Mouse (Mus musculus) limb, embryonic 12.5 days (tissue): ENCODE measurements around the gene Foxn3. TPM values are rescaled to one million over a fixed set of nuclear protein-coding genes. Genes with fewer than 3 reads are reported as not detected.
A peak's percentile ranks its signal among the peaks of the same experiment; 100 is the strongest.

Experiments
- ATAC-seq: fragments of 200-750 bp; cut with Nextera tagmentation; 2 replicates; pipeline ENCODE4 v1.8.0; 2017; ENCODE audit warnings: low read depth, moderate TSS enrichment; ENCODE audit not compliant: insufficient number of reproducible peaks, insufficient read depth, low FRiP score, low TSS enrichment
- H3K27ac ChIP-seq: fragments of 300-500 bp; sonication (generic); 2 replicates; pipeline ENCODE4 v1.5.1; 2016; ENCODE audit warnings: mild to moderate bottlenecking, moderate library complexity
- H3K27me3 ChIP-seq: fragments of 300-500 bp; sonication (generic); 2 replicates; pipeline ENCODE4 v1.6.1; 2016; ENCODE audit warnings: mild to moderate bottlenecking, moderate library complexity
- H3K36me3 ChIP-seq: fragments of 300-500 bp; sonication (generic); 2 replicates; pipeline ENCODE4 v1.6.1; 2016; ENCODE audit warnings: mild to moderate bottlenecking, moderate library complexity
- H3K4me1 ChIP-seq: fragments of 300-500 bp; sonication (generic); replicated peaks from 2 replicates; pipeline ENCODE4 v1.6.1; 2016
- H3K4me2 ChIP-seq: fragments of 300-500 bp; sonication (generic); 2 replicates; pipeline ENCODE4 v1.6.1; 2016; ENCODE audit warnings: mild to moderate bottlenecking, moderate library complexity
- H3K4me3 ChIP-seq: fragments of 300-500 bp; sonication (generic); replicated peaks from 2 replicates; pipeline ENCODE4 v1.5.1; 2016; ENCODE audit warnings: mild to moderate bottlenecking
- H3K9ac ChIP-seq: fragments of 300-500 bp; sonication (generic); replicated peaks from 2 replicates; pipeline ENCODE4 v1.6.1; 2016; ENCODE audit warnings: mild to moderate bottlenecking, moderate library complexity
- H3K9me3 ChIP-seq: fragments of 300-500 bp; sonication (generic); 2 replicates; pipeline ENCODE4 v1.6.1; 2016; ENCODE audit warnings: mild to moderate bottlenecking, moderate library complexity
- WGBS: fragments of 180-500 bp; shearing (Covaris S2); methylation state at CpG from one replicate; pipeline ENCODE4 v1.1.7; 2016; 5-methylcytosine and 5-hydroxymethylcytosine counted together
- polyA plus RNA-seq: library from polyadenylated mRNA; unstranded; fragments of >200 nt; fragmentation: Nextera tagmentation; extraction: Ambion mirVana; gene quantifications from 2 replicates; pipeline ENCODE4 v1.2.1, GENCODE M21; 2016

The Foxn3 gene
- polyA plus RNA-seq, result 110 and 115 TPM in 2 replicates

DNA sequence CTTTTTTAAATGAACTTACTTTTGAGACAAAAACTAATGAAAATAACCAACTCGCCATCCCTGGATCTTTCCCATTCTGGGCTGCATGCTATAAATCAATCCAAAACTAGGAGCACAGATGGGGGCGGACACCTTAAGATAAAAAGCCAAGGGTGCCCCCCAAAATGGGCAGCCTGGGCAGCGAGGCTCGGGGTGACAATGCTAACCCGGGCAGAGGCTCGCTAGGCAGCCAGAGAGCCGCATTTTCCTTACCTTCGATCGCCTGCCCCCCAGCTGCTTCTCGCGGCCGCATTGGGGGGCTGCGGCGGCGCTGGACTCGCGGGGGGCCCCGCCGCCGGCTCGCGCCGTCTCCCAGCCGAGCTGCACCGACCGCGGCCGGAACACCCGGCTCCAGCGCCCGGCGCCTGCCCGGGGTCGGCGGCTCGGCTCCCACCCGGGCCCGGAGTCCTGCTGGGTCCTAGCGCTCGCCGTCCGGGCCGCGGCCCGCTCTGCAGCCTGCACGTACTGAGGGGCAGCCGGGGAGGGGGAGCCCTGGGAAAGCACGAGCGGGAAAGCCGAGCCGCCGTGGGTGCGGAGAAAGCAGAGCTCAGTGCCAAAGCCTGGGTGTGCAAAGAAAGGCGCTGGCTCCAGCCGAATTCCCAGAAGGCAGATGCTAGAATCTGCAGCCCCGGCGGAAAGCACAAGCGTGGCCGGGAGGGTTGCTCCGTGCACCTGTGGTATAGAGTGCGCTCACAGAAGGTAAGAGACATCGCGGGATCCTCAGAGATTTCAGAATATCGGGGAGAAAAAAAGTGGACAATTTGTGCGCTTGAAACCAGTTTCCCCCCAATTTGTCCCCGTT, at the start of gene Foxn3:
TSS of gene Foxn3 (minus strand) at position 364 of the 841 bp plus-strand sequence.
- Histone ChIP-seq H3K9me3 (no peaks in the 10 kb centered on the region), H3K4me2 (peak within 1 kb of the TSS; percentile 65), H3K27me3 (0 out of 2 replicates have a peak, but pooled peaks cover 2% of the 10 kb centered on the region), H3K4me1 (peaks cover 32% of the 10 kb centered on the region), H3K4me3 (peak within 1 kb of the TSS; percentile 78), H3K27ac (peak within 1 kb of the TSS; percentile 89), H3K36me3 (no peaks in the 10 kb centered on the region), H3K9ac (peak within 1 kb of the TSS; percentile 90)
- WGBS, result under 1% methylated on average over 66 of the region's 66 CpGs
- peak; percentile 85 for ATAC-seq

DNA sequence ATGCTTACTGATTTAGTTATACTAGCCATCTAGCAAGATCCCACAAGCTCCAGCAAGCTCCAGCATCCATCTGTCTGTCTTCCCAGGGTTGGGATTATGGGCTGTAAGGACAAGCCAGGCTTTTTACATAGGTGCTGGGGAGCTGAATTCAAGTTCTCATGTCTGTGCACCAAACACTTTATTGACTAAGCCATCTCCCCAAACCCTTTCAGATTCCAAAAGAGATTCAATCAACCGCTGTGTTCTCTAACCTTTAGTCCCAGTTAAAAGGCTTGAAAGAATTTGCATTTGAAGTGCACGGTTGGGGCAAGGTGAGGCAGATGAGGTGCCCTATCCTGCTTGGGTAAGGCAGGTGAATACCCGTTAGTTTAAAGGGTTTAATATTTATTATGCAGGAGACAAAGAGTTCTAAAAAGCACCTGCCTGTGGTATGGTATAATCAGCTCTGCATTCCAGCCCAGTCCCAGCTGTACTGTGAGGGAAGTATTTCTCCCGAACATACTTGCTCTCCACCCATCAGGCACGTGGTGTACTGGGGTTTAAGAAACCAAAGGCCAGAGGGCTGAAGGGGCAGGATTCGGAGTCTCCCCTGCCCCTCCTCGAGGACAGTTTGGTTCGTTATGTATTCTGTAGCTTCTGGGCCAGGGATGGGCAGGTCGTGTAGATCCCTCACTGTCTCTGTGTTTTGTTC, 48.9 kb upstream of the Foxn3 start:
- H3K4me1 ChIP-seq, result 0 out of 2 replicates have a peak, but pooled peaks cover 7% of the 10 kb centered on the region
- ATAC-seq, result no peak
- no peaks in the 10 kb centered on the region for H3K27me3 ChIP-seq
- no peak overlapping the region for H3K4me2 ChIP-seq
- H3K9ac ChIP-seq, result no peak overlapping the region
- no peak overlapping the region for H3K27ac ChIP-seq
- H3K36me3 ChIP-seq, result no peaks in the 10 kb centered on the region
- WGBS, result 57% methylated on average over 9 of the region's 9 CpGs
- H3K4me3 ChIP-seq, result no peak overlapping the region
- H3K9me3 ChIP-seq, result no peaks in the 10 kb centered on the region

DNA sequence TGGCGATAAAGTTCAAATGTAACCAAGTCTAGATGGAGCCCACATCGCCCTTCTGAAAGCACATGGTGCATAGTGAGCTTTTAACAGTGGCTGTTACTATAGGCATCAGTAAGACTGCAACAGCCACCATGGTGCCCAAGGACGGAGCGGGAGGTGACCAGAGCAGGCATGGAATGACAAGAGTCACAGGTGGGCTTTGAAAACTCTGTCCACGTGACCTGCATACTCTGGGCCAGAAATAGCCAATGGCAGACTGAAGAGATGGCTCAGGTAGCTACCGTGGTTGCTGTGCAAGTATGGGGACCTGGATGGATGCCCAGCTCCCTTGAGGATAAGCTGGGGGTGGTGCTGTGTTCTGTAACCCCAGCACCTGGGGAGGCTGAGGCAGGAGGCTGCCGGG, 47.5 kb upstream of the Foxn3 start:
- ATAC-seq, result no peak
- H3K9me3 ChIP-seq, result no peaks in the 10 kb centered on the region
- WGBS, result 94% methylated on average over 7 of the region's 7 CpGs

DNA sequence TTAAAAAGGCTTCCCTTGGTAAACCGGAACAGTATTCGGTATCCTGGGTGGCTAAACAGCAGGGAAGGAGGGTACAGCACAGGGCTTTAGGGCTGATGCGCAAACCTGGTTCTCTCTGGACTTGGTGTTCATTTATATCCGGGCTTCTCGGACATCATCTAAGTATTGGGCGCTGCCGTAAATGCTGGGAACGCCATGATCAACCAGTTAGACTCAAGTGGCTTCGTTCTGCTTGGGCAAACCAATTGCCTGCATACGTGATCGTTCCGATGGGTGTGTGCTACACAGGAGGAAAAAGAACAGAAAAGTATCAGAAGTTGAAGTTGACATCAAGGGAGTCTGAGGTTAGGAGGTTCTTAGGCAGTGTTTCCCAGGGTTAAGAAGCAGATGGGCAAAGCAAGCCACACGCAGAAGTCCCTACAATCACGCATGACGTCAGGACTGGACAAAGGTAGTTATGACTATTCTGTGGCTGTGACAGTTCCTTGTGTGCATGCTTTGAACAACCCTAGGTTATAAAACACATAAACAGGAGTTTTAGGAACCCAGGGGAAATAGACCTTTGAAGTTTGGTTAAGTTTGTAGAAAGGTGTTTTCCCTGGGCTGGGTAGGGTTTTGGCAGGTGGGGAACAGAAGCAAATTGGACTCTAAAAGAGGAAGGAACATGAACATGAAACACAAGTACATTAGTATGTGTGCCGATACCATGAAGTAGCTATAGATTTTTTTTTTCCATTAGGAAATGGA, 46.9 kb upstream of the Foxn3 start:
- Histone ChIP-seq H3K27ac (no peak overlapping the region), H3K9me3 (no peaks in the 10 kb centered on the region), H3K36me3 (no peaks in the 10 kb centered on the region), H3K27me3 (no peaks in the 10 kb centered on the region), H3K4me2 (no peak overlapping the region), H3K9ac (no peak overlapping the region), H3K4me3 (no peak overlapping the region), H3K4me1 (0 out of 2 replicates have a peak, but pooled peaks cover 4% of the 10 kb centered on the region)
- 94% methylated on average over 16 of the region's 16 CpGs for WGBS
- no peak for ATAC-seq

More for the DNA sequence above, 47.5 kb upstream of the Foxn3 start:
- Histone ChIP-seq H3K4me1 (0 out of 2 replicates have a peak, but pooled peaks cover 4% of the 10 kb centered on the region), H3K4me2 (no peak overlapping the region), H3K36me3 (no peaks in the 10 kb centered on the region), H3K4me3 (no peak overlapping the region), H3K9ac (no peak overlapping the region), H3K27me3 (no peaks in the 10 kb centered on the region), H3K27ac (no peak overlapping the region)

DNA sequence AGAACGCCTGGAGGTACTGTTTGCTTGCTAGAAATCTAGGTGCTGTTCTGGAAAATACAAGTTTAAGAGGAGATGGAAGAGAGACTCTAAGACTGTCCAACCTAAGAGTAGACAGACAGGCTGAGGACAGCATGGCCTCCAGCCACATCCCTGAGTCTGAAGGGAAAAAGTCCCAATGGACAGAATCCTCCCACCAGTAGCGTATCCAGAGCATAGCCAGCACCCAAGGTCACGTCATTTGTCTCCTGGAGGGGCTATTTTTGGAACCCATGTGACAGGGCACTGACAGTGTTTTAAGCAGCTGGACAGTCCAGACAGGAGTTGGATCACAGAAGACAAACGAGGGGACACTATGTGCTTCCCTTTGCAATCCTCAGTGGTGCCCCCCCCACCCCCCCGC, 46.3 kb upstream of the Foxn3 start:
- Histone ChIP-seq H3K4me3 (no peak overlapping the region), H3K36me3 (no peaks in the 10 kb centered on the region), H3K27me3 (no peaks in the 10 kb centered on the region), H3K4me1 (0 out of 2 replicates have a peak, but pooled peaks cover 4% of the 10 kb centered on the region), H3K27ac (no peak overlapping the region), H3K4me2 (no peak overlapping the region), H3K9ac (no peak overlapping the region), H3K9me3 (no peaks in the 10 kb centered on the region)
- no peak for ATAC-seq
- WGBS, result 83% methylated on average over 5 of the region's 5 CpGs

DNA sequence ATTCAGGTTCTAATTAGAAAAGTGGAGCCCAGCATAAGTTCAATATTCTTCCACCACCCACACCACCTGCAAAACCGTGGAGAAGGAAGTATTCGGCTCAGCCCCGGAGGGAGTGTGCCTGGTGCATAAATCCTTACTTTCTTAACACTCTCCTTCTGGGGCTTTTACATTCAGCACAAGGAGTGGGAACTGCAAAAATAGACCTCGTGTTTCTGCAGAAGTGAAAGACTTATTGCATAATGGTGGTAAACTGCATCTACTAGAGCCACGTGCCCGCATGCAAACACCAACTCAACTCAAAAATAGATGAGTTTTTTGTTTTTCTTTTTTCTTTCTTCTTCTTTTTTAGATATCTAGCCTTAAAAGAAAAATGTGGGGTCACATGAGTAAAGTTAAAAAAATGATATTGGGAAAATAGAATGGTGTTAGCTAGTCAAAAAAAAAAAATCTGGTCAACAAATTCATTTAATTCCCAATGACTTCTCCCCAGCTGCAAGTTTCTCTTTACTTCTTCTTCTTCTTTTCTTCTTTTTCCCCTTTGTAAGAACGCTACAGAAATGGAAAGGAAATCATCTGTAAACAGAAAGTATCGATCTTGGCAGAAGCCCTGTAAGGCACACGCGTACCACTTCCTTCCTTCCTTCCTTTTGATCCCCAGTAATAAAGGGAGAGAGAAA, 45.0 kb upstream of the Foxn3 start:
- no peaks in the 10 kb centered on the region for H3K9me3 ChIP-seq
- H3K36me3 ChIP-seq, result no peaks in the 10 kb centered on the region
- peaks cover 10% of the 10 kb centered on the region for H3K4me1 ChIP-seq
- no peak overlapping the region for H3K27ac ChIP-seq
- H3K4me2 ChIP-seq, result no peak overlapping the region
- H3K27me3 ChIP-seq, result no peaks in the 10 kb centered on the region
- WGBS, result 74% methylated on average over 10 of the region's 10 CpGs
- no peak overlapping the region for H3K4me3 ChIP-seq
- no peak for ATAC-seq
- H3K9ac ChIP-seq, result no peak overlapping the region

DNA sequence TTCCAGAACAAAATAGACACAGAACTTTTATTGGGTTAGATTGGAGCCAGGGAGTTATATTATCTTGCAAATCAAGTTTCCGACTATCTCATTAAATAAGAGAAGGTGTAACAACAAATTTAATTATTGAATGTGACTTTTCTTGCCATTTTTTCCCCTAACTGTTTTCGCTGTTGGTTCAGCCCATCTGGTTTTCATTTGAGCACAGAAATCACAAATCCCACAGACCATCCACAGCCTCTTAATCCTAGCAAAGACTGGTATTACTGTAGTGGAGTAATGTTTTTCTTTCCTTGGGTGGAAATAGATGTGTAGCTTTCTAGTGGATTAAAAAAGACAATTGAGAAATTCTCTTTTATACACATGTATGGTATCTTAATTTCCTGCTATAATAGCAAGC, 40.0 kb upstream of the Foxn3 start:
- no peak for ATAC-seq
- Histone ChIP-seq H3K27me3 (no peaks in the 10 kb centered on the region), H3K4me3 (no peak overlapping the region), H3K4me1 (peaks cover 12% of the 10 kb centered on the region), H3K9me3 (no peaks in the 10 kb centered on the region), H3K27ac (no peak overlapping the region), H3K9ac (no peak overlapping the region), H3K4me2 (no peak overlapping the region), H3K36me3 (no peaks in the 10 kb centered on the region)
- WGBS, result 15% methylated on average over 2 of the region's 2 CpGs

DNA sequence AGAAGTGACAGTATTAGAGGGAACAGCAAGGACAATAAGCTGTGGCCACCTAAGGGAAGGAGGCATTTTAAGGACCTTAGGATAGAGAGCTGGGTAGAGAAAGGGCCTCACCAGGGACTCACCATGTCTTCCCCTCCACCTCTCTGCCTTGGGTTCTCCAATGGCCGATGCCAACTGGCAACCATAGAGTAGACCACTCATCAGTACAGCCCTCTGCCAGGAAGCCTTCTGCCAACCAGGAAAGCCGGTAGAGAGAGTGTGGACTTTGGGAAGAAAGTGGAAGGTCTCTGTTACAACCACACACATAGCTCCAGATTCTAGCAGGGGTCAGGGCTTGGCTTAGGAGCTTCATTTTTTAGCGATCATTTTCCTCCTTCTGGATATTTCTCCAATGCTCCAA, 38.5 kb upstream of the Foxn3 start:
- H3K9me3 ChIP-seq, result no peaks in the 10 kb centered on the region
- no peak for ATAC-seq
- H3K27me3 ChIP-seq, result no peaks in the 10 kb centered on the region
- no peak overlapping the region for H3K9ac ChIP-seq
- H3K4me3 ChIP-seq, result no peak overlapping the region
- H3K27ac ChIP-seq, result no peak overlapping the region
- H3K4me2 ChIP-seq, result no peak overlapping the region
- WGBS, result 90% methylated on average over 3 of the region's 3 CpGs
- no peaks in the 10 kb centered on the region for H3K36me3 ChIP-seq
- H3K4me1 ChIP-seq, result peaks cover 12% of the 10 kb centered on the region

DNA sequence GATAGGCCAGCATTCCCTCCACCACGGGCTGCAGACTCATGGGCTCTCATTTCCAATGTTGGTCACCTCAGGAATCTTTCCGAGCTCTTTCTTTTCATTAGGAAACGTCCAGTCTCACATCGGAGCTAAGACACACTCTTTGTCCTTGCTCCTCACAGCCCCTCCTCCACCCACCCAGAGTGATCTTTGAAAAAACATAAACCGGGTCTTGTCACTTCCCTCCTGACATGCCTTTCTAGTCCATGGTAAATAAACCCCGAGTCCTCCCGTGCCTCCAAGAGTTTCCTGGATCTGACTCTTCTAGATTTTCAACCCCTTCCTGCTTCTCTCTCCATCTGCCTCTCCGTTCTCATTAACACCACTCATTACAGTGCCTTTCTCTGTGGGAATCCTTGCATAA, 38.0 kb upstream of the Foxn3 start:
- H3K9me3 ChIP-seq, result no peaks in the 10 kb centered on the region
- ATAC-seq, result no peak
- 0 out of 2 replicates have a peak overlapping the region, but pooled peaks have one; percentile 18 for H3K27ac ChIP-seq
- no peak overlapping the region for H3K4me2 ChIP-seq
- H3K4me3 ChIP-seq, result no peak overlapping the region
- peaks cover 12% of the 10 kb centered on the region for H3K4me1 ChIP-seq
- no peak overlapping the region for H3K9ac ChIP-seq
- WGBS, result 76% methylated on average over 8 of the region's 8 CpGs
- no peaks in the 10 kb centered on the region for H3K27me3 ChIP-seq
- no peaks in the 10 kb centered on the region for H3K36me3 ChIP-seq

DNA sequence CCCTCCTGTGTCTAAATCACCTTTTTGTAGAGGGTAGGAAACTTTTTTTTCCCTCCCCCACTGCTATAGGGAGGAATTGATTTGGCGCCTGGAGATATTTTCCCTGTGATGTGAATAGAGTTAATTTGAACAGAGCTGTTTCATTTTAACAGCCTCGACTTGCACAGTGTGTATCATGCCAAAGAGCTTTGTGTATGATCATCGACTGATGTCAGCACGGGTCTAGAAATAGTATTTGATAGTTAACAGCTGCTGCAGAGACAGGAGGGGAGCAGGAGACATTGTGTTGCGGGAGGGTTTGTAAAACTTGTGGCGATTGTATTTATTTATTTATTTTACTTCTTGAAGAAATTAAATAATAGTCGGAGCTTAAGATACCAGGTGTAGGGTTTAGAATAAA, 36.2 kb upstream of the Foxn3 start:
- no peak overlapping the region for H3K9ac ChIP-seq
- no peaks in the 10 kb centered on the region for H3K9me3 ChIP-seq
- 43% methylated on average over 7 of the region's 7 CpGs for WGBS
- H3K4me2 ChIP-seq, result peak overlapping the region; percentile 8; the same call in 1 of the 2 replicates
- no peak overlapping the region for H3K4me3 ChIP-seq
- H3K27ac ChIP-seq, result no peak overlapping the region
- no peaks in the 10 kb centered on the region for H3K36me3 ChIP-seq
- H3K27me3 ChIP-seq, result no peaks in the 10 kb centered on the region
- 0 out of 2 replicates have a peak, but pooled peaks have one; percentile 29 for ATAC-seq
- peaks cover 12% of the 10 kb centered on the region for H3K4me1 ChIP-seq
